Mouse (Mus musculus) kidney, adult 11 months (tissue): ENCODE results near the gene Zfp523.
"Not testable (repeated sequence)": the region's sequence is repeated elsewhere in the genome, so short reads cannot be mapped to it uniquely, and the experiment has no call there.

Source experiments
- DNase-seq: peaks from one replicate; pipeline ENCODE4 v3.0.0; 2022

Zfp523 gene

DNA sequence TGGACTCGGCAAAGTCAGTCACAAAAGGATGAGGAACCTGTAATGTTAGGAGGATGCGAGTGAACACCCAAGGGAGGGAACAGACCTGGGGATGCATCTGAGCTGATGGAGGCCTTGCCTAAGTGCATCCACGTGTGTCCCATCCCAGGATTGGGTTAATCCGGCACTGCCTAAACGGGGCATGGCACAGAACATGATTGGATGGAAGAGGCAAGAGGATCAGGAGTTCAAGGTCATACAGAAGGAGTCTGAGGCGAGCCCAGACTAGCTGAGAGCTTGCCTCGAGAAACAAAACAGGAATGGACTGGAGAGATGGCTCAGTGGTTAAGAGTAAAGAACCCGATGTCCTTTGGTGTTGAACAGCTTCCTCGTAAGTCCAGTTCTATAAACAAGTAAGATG, 35.5 kb downstream of the Zfp523 start:
- no peak for DNase-seq

DNA sequence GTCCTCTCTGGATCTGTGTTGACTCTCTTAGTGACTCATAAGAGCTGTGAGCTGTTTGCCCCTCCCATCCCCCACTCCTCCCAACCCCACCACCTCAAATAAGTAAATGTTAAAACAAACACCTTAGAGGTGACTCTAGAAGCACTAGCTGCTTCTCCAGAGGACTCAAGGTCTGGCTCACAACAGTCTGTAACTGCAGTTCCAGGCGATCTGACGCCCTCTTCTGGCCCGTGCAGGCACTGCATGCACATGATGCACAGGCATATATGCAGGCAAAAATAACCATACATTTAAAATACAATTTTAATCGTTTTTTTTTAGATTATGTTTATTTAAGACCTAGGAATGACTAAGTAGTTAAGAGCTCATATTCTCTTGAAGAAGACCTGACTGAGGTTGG, 36.3 kb downstream of the Zfp523 start:
- DNase-seq, result no peak

GRCm38 (mm10) chr17:28216791-28217190, 39.9 kb downstream of the Zfp523 start:
- DNase-seq, result no peak

DNA sequence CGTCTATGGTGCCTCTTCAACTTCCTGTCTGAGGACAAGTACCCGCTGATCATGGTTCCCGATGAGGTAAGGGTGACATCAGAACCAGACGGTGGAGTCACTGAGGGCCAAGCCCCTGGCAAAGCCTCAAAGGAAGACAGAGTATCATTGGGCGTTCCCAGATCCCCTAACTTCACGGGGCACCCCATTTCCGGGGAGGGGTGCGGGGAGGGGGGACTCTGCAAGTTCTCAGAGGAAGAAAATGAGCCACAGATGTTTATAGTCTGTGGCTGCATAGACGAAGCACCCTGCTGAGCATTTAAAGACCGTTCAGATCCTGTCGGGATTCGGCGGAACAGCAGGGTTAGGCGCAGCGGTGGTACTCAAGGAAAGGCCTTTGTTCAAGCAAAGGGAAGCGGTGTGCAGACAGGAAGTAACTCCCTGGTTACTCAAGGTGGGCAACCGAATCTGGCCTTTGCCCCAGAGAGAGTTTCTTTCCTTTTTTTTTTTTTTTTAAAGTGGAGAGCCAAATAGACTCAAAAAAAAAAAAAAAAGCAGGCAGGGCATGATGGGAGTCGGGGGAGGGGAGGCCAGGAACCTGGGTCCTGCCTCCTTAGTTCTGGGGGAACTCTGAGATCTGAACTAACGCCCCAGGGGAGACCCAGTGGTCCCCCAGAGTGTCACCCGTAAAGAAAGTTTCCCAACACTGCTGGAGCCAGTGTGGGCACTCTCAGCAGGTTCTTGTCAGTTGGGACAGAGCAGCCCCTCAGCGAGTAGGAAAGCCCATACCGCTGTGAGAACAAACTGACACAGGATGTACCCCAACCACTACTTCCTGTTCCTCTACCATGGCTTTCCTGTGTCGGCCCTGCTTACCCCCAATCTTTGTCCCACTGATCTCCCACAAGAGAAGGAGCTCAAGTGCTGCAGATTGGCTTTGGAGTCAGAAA, 41.1 kb downstream of the Zfp523 start:
- DNase-seq, result no peak

GRCm38 (mm10) chr17:28222463-28222862, 45.5 kb downstream of the Zfp523 start:
- not testable (repeated sequence) for DNase-seq

DNA sequence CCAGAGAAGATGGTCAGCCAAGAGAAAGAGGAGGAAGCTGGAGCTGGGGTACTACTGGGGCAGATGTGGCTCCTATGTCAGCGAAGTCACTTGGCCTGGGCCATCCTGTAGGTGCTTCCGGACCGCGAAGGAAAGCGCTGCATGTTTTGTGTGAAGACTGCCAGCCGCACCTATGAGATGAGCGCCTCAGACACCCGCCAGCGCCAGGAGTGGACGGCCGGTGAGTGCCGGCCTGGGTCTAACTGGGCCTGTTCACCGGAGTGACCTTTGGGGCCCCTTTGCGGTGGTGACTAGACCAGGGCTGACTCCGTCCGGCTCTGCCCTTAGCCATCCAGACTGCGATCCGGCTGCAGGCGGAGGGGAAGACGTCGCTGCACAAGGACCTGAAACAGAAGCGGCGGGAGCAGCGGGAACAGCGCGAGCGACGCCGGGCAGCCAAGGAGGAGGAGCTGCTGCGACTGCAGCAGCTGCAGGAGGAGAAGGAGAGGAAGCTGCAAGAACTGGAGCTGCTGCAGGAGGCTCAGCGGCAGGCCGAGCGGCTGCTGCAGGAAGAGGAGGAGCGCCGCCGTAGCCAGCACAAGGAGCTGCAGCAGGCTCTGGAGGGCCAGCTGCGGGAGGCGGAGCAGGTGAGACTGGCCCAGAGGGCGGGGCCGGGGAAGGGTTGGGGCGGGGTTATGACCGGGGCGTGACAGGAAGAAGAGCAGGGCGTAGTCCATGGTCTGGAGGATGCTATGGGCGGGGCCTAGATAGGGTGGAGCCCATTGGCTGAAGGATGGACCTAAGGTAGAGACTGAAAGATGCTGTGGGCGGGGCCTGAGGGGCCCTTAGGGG, 46.8 kb downstream of the Zfp523 start:
- DNase-seq, result peak; percentile 96

DNA sequence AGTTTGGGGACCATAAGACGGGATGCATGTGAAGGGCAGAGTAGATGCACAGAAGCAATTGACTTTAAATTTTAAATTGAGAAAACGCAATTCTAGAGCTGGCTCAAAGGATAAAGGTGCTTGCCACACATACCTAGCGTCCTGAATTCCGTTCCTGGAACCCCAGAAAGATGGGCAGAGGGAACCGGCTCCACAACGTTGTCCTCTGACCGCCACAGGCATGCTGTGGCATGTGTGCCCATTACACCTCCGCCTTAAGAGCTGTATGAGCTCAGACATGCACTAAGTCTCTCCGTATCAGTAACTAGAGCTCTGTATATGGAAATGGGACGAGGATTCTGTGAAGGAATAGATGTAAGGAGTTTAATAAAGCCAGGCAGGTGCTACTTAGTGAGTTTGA, 47.7 kb downstream of the Zfp523 start:
- no peak for DNase-seq

GRCm38 (mm10) chr17:28226014-28226413, 49.1 kb downstream of the Zfp523 start:
- DNase-seq, result peak; percentile 90

- no peak for DNase-seq
Measured at GRCm38 (mm10) chr17:28230486-28230885, 53.6 kb downstream of the Zfp523 start.

GRCm38 (mm10) chr17:28231026-28231736, 54.3 kb downstream of the Zfp523 start:
- DNase-seq, result no peak

DNA sequence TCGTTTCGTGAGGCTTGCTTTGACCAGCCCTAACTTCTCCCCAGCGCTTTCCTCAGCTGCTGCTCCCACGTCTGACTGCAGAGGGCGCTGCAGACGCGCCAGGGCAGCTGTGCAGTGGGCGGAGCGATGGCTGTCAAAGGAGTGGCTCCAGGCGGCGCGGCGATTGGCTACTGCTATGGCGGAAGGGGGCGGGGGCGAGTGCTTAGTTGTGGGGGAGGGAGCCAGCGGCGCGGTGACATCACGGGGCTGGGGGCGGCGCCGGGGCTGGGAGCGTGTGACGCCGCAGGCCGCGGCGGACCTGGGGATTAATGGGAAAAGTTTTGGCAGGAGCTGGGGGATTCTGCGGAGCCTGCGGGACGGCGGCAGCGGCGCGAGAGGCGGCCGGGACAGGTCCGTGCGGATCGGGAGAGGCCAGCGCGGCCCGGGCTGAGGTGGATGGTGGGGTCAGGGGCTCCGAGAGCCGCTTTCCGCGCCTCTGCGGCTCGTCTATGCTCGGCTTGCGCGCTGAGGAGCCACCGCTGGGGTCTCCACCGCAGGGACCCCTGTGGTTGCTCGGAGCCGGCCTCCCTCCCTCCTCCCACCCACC, 55.6 kb downstream of the Zfp523 start, which contains the start of gene Ppard:
Gene Ppard (plus strand): TSS at position 226 of the 586 bp plus-strand sequence.
- peak; percentile 94 for DNase-seq

DNA sequence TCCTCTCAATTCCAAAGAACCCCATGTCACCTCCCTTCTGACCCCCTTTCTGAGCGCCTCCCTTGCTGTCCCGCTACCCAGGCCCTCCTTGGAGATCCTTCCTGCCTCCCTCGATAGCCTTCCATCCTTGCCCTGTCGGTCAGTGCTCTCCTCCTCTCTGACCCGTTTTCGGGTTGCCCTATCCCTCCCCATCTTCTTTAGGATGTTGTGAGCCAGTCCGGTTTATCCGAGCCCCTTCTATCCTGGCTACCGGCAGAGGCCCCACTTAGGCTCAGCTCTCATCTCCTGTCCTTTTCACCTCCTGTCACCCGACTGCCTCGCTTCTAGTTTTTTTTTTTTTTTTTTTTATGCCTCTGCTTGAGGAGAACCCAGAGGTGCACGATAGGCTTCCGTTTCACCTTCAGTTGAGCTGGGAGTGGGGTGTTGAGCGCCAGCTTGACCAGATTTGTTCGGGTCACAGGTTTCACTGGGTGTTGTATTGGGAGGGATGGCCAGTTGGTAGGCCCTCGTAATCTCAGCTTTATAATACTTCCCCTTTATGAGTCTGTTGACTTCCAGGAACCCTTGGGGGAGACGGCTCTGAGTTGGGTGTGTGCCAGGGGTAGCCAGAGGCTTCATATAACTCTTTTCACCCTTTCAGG, 56.3 kb downstream of the Zfp523 start:
- DNase-seq, result no peak

DNA sequence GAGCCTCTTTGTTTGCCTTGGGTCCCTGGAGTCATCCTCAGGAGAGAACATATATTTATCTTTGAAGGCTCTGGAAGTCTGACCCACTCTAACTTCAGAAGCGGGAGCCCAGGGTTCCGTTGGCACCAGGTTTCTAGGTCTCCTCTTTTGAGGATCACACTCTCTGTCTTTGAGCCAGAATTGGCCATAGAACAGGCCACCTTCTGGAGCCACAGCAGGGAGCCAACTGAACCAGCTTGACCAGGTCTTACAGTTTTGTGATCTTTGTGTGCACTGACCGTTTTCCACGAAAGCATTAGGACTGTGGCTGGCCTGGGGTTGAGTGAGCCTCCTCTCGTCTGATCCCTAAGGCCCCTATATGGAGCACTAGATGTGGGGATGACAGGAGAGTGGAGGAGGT, 57.7 kb downstream of the Zfp523 start:
- no peak for DNase-seq

- no peak for DNase-seq
Measured at GRCm38 (mm10) chr17:28235982-28236635, 59.2 kb downstream of the Zfp523 start.

DNA sequence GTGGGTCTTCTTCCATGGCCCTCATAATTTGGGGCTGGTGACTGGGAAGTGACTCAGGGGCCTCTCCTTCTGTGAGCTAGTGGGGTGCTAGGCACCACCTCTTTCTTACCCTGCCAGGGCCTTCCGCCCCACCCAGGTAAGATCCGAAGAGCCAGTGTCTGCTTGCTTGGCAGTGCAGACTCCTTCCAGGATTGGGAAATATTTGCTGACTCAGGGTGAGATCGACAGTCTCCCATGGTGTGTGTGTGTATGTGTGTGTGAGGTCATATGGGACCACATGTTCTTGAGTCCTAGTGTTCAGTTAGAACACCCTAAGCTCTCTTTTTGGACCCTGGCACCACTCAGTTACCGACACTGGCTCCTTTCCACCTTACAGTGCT, 59.7 kb downstream of the Zfp523 start:
- DNase-seq, result no peak

GRCm38 (mm10) chr17:28237362-28237761, 60.4 kb downstream of the Zfp523 start:
- no peak for DNase-seq

- no peak for DNase-seq
Measured at GRCm38 (mm10) chr17:28237874-28238273, 60.9 kb downstream of the Zfp523 start.

DNA sequence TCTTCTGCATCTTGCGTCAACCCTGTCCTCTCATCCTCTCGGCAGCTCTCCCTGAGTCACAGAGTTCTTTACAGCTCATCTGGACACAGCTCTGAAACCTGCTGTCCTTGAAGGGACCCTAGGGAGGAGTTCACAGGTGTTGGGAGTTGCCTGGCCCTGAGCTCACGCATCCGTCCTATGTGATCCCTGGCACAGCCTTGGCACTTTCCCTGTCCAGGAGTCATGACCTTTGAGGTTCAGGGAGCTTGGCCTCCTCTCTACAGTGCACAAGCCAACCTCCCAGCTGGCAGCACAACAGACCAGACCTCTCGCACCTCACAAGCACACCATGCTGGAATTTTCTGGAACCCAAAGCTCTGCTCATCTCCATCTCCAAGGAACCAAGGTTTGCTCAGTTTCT, 63.9 kb downstream of the Zfp523 start:
- DNase-seq, result peak; percentile 40

DNA sequence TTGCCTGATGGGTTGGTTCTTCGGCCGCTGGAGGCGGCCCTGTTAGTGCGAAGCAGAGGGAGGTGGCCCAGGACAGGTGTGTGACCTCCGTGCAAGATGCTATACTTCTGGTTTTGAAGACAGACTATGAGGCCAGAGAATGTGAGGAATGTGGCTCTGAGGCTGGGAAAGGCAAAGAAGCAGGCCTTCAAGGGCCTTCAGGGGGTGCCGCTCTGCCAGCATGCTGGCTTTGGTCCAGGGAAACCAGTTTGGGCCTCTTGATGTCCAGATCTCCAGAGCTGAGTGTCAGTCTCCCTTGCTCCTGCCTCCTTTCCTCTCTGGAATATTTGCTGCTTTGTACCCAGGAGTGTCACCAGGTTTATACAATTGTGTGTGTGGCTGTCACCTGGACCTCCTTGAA, 65.4 kb downstream of the Zfp523 start:
- no peak for DNase-seq

DNA sequence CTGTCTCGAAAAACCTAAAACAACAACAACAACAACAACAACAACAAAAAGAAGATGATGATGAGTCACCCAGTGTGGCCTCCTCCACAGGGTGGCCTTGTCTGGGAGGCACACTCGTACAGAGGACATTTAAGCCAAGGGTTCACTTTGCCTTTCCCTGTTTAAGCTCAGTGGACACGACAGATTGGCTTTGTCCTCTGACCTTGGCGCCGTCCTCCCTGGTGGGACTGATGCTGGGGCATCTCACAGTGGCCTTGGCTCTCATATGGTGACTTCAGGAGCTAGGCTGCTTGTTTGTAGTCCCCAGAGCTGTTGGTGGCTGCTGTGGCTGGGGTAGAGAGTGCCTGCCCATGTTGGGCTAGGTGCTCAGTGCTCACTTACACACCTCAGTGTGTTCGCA, 67.3 kb downstream of the Zfp523 start:
- no peak for DNase-seq

- no peak for DNase-seq
Measured at GRCm38 (mm10) chr17:28244714-28245113, 67.8 kb downstream of the Zfp523 start.

DNA sequence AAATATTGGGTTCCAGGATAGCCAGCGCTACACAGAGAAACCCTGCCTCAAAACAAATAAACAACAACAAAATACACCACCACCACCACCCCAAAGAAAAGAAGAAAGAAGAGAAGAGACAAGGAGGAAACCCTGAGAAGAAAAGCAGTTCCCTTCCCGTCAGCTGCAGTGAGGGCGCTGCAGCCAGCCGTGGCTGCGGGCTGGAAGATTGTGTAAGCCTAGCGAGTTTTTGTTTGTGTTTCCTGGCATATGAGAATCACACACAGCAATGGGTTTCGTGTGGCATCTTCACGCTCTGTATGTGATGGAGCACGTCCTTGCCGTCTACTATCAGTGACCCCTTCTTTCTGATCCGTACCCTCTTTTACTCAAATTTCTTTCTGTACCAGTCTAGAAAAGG, 69.7 kb downstream of the Zfp523 start:
- DNase-seq, result no peak
